Mouse (Mus musculus): ENCODE data around the gene AC109138.7. TPM values are rescaled to one million over a fixed set of nuclear protein-coding genes. Genes with fewer than 3 reads are reported as not detected.
"Not testable (repeated sequence)": the region's sequence is repeated elsewhere in the genome, so short reads cannot be mapped to it uniquely, and the experiment has no call there.

The AC109138.7 gene
- polyA plus RNA-seq, 1 experiment = not detected

DNA sequence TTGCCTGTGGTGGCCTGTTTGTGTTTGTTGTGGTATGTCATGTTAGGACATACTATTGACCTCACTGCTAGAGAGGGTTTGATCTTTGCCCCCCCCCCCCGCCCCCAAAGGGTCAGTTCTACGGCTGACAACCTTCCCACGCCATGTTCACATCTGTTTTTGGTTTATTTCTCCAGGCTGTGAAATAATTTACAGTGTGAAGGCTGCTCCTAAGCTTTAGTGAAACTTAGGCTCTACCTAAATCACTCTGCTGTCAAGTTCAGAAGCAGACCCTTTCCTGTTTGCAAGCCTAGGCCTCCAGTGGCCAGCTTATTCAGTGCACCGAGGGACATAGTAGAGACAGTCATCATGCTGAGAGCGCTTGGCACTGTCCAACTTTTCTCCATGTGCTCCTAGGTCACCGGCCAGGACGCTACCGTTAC, 26.1 kb downstream of the AC109138.7 start:
- Histone ChIP-seq H3K4me3 (ENCODE audit: insufficient read depth, low read depth, low read length) (no peak overlapping the region), H3K27ac (replicated peaks; ENCODE audit: low read depth, low read length) (no peak overlapping the region), H3K4me1 (ENCODE audit: control insufficient read depth, insufficient read depth, insufficient read length, low read length) (no peaks in the 10 kb centered on the region)

DNA sequence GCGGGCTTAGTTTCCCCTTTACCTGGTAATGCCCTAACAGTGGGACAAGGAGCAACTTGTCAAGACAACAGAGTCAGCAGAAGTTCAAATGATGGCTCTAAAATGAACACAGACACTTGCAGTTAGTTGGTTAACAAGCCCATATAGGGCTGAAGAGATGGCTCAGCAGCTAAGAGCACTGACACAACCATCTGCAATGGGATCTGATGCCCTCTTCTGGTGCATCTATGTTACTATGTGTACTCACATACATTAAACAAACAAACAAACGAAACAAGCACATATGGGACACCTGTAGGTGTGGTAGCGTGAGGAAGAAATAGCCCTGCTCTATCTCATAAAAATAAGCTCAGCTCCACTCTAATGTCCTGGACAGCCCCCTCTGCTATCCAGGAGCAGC, 28.3 kb downstream of the AC109138.7 start:
- no peak overlapping the region for H3K27ac ChIP-seq (replicated peaks; ENCODE audit: low read depth, low read length)
- no peaks in the 10 kb centered on the region for H3K4me1 ChIP-seq (ENCODE audit: control insufficient read depth, insufficient read depth, insufficient read length, low read length)
- no peak overlapping the region for H3K4me3 ChIP-seq (ENCODE audit: insufficient read depth, low read depth, low read length)

DNA sequence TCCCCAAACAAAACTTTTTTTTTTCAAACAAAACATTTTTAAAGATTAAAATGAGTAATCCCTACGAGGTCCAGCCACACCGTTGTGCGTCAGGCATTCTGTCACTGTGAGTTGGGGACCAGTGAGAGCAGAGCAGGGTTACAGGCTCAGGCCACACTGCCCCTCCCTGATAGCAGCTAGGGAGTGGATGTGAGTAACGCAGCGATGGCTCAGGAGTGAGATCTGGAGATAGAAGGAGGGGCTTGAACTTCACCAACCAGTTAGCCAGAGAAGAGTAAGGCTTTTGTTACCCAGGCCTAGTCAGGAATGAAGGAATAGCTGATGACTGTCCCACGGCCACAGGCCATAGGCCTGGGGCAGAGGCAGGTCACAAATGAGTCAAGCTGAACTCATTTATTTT, 30.6 kb downstream of the AC109138.7 start:
- Histone ChIP-seq H3K4me3 (ENCODE audit: insufficient read depth, low read depth, low read length) (no peak overlapping the region), H3K4me1 (ENCODE audit: control insufficient read depth, insufficient read depth, insufficient read length, low read length) (no peaks in the 10 kb centered on the region), H3K27ac (replicated peaks; ENCODE audit: low read depth, low read length) (no peak overlapping the region)

DNA sequence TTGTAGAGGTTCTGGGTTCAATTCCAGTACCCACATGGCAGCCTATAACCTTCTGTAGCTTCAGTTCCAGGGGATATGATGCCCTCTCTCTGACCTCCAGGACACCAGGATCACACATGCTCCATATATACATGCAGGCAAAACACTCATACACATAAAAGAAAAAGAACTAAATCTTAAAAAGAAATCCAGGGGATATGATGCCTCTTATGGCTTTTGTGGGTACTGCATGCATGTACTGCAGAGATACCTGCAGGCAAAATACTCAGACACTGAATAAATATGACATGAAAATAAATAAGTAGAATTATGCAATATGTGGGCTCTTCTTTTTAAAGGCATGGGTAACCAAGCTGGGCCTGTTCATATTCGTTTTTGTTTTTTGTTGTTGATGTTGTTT, 32.9 kb downstream of the AC109138.7 start:
- no peak overlapping the region for H3K4me3 ChIP-seq (ENCODE audit: insufficient read depth, low read depth, low read length)

DNA sequence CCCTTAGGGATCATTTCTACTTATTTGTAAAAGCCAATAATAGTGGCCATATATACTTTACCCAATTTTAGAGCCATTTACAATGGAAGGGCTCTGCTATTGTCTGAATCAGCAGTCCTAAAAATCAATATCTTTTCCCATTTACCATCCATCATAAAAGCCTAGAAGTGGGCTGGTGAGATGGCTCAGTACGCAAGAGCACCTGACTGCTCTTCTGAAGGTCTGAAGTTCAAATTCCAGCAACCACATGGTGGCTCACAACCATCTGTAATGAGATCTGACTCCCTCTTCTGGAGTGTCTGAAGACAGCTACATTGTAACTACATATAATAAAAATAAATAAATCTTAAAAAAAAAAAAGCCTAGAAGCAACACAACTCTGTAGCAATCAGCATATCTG, 34.5 kb downstream of the AC109138.7 start:
- H3K27ac ChIP-seq (replicated peaks; ENCODE audit: low read depth, low read length); H3K4me1 ChIP-seq (ENCODE audit: control insufficient read depth, insufficient read depth, insufficient read length, low read length); H3K4me3 ChIP-seq (ENCODE audit: insufficient read depth, low read depth, low read length): not testable (repeated sequence)

More for the DNA sequence above, 32.9 kb downstream of the AC109138.7 start:
- Histone ChIP-seq H3K4me1 (ENCODE audit: control insufficient read depth, insufficient read depth, insufficient read length, low read length) (no peaks in the 10 kb centered on the region), H3K27ac (replicated peaks; ENCODE audit: low read depth, low read length) (no peak overlapping the region)

DNA sequence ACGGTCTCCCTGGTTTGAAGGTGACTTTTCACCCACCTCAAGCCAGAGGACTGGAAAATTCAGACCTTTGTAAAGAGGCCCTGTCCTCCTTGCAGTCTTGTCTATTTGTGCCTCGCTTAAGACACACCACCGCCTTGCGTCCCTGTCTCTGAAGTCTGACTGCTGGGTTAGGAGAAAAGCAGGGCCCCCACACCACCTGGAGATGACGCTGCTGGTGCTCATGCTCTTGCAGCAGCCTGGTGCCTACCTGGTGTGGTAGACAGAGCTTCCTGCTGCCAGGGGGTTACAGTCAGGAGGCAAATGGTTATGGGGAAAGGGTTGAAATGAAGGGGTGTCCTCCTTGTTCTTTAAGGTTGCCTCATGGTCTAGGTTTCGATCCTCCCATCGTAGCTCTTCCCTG, 40.1 kb downstream of the AC109138.7 start:
- Histone ChIP-seq H3K4me1 (ENCODE audit: control insufficient read depth, insufficient read depth, insufficient read length, low read length) (no peaks in the 10 kb centered on the region), H3K4me3 (ENCODE audit: insufficient read depth, low read depth, low read length) (no peak overlapping the region), H3K27ac (replicated peaks; ENCODE audit: low read depth, low read length) (no peak overlapping the region)

DNA sequence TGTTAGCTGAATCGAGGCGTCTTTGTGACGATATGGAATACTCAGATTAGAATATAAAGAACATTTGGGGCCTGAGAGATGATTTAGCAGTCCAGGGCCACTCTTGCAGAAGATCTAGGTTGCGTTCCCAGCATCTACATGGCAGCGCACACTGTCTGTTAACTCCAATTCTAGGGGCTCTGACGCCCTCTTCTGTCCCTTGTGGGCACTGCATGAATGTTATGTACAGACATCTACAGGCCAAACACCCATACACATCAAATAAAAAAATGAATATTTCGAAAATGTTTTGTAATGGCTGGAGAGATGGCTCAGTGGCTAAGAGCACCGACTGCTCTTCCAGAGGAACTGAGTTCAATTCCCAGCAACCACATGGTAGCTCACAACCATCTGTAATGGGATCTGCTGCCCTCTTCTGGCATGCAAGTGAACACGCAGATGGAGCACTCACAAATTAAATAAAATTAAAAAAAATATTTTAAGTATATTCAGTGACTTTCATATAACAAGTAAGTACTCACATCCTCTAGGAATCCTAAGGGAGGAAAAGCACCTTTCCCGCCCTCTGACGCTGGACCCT, 41.5 kb downstream of the AC109138.7 start:
- Histone ChIP-seq H3K4me3 (ENCODE audit: insufficient read depth, low read depth, low read length) (no peak overlapping the region), H3K4me1 (ENCODE audit: control insufficient read depth, insufficient read depth, insufficient read length, low read length) (no peaks in the 10 kb centered on the region), H3K27ac (replicated peaks; ENCODE audit: low read depth, low read length) (no peak overlapping the region)

DNA sequence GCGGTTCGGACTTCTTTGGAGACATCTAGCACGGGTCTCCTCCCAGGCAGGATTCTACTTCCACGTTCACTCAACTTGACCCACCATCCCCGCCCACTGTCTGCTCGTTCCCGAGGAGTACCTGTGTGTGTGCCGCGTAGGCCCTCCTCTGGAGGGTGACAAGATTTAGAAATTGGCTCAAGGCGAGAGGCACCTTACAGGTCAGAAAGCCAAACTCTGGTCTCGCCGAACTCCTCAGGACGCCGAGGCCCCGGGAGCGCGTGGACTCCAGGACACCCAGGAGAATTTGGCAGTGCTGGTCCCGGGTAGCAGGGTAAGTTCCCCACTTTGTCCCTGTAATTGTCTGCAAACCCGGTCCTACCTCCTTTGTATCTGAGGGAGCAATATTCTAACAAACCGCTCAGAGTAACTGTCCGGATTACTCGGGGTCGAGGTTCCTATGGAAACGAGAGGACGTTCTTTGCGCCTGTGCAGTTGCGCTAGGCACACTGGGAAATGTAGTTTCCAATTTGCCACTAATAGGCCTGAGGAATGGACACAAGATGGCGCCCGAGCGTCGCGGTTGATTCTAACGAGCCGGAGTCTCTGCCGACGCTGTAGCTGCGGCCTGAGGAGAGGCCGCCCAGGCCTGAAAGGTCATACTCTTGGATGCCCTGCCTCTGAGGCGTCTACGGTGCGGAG, 43.2 kb downstream of the AC109138.7 start:
- no peaks in the 10 kb centered on the region for H3K4me1 ChIP-seq (ENCODE audit: control insufficient read depth, insufficient read depth, insufficient read length, low read length)
- H3K27ac ChIP-seq (replicated peaks; ENCODE audit: low read depth, low read length) = peak overlapping the region; percentile 65
- H3K4me3 ChIP-seq (ENCODE audit: insufficient read depth, low read depth, low read length) = peak overlapping the region; percentile 76

DNA sequence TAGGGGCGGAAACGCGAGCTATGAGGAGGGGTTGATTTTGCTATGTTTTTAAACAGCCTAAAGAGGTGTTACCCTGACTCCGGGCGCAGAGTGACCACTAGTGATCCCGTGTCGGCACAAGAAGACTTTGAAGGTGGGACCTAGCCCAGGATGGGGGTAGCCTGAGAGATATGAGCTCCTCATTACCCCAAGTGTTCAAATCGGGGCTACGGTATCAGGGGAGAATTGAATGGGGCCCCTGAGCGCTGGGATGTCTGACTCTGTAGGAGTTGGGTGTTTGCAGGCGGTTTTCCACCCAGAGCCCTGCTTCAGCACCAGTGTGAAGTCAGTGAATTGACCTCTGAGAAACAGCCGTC, 43.7 kb downstream of the AC109138.7 start:
- H3K4me1 ChIP-seq (ENCODE audit: control insufficient read depth, insufficient read depth, insufficient read length, low read length) = no peaks in the 10 kb centered on the region
- H3K4me3 ChIP-seq (ENCODE audit: insufficient read depth, low read depth, low read length) = peak overlapping the region; percentile 55
- H3K27ac ChIP-seq (replicated peaks; ENCODE audit: low read depth, low read length) = peak overlapping the region; percentile 65

DNA sequence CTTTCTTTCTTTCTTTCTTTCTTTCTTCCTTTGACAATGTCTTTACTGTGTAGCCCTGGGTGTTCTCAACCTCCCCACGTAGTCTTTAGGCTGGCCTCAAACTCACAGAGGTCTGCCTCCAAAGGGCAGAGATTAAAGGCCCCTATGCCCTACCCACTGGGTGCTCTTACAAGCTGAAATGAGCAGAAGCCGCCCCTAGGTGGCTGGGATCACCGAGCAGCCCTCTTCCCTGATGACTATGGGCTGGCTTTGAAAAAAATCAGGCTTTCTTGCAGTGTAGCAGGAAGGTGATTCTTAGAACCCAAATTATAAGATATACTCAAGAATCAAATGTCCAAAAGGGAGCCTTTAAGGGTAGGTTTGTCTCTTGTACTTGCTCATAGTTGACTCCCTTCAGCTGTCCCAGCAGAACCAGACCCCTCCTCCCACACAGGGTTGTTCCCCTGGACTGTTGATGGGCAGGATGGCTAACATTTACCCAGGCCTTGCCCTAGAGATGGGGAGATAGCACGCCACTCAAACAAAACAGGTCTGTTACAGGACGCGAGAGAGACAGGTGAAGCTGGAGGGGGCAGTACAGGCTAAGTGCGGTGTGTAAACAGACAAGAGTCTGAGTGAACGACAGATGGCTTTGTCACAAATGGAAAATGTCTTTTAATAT, 47.0 kb downstream of the AC109138.7 start:
- H3K4me3 ChIP-seq (ENCODE audit: insufficient read depth, low read depth, low read length) = no peak overlapping the region
- H3K4me1 ChIP-seq (ENCODE audit: control insufficient read depth, insufficient read depth, insufficient read length, low read length) = no peaks in the 10 kb centered on the region
- H3K27ac ChIP-seq (replicated peaks; ENCODE audit: low read depth, low read length) = no peak overlapping the region

DNA sequence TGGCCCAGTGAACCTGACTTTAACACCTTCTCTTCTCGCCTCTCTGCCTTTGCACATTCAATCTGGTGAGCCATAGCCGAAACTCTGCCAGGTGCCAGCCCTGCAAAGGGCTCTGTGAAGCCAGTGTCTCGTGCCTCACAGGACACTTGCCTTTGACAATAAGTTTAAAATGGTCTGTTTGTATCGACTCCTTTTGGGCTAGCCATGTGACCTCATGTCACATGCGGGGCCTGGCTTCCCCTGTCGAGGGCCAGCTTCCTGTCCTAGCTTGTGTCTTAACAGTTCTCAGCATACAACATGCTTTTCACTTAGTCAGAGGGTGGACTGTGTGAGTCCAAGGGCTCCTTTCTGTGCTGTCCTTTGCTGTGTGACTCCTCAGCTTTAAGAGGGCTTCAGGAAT, 48.6 kb downstream of the AC109138.7 start:
- Histone ChIP-seq H3K4me1 (ENCODE audit: control insufficient read depth, insufficient read depth, insufficient read length, low read length) (no peaks in the 10 kb centered on the region), H3K27ac (replicated peaks; ENCODE audit: low read depth, low read length) (no peak overlapping the region), H3K4me3 (ENCODE audit: insufficient read depth, low read depth, low read length) (no peak overlapping the region)

DNA sequence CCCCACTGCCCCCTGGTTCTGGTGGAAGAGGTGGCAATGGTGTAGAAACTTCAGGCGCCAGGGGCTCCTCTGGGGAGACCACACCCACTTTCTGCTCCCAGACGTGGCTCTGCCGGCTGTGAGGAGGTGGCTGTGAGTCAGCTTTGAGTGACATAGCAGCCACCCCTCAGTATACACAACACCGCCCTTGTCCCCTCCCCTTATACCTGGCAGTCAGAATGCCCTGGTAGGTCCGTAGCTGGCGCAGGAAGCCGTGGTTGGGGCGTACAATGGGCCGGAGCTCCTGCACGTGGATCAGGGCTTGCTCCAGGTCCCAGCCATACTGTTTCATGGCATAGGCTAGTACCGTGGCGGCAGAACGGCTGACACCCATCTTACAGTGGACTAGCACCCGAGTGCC, 49.5 kb downstream of the AC109138.7 start:
- no peak overlapping the region for H3K27ac ChIP-seq (replicated peaks; ENCODE audit: low read depth, low read length)
- H3K4me1 ChIP-seq (ENCODE audit: control insufficient read depth, insufficient read depth, insufficient read length, low read length) = no peaks in the 10 kb centered on the region
- H3K4me3 ChIP-seq (ENCODE audit: insufficient read depth, low read depth, low read length) = no peak overlapping the region

DNA sequence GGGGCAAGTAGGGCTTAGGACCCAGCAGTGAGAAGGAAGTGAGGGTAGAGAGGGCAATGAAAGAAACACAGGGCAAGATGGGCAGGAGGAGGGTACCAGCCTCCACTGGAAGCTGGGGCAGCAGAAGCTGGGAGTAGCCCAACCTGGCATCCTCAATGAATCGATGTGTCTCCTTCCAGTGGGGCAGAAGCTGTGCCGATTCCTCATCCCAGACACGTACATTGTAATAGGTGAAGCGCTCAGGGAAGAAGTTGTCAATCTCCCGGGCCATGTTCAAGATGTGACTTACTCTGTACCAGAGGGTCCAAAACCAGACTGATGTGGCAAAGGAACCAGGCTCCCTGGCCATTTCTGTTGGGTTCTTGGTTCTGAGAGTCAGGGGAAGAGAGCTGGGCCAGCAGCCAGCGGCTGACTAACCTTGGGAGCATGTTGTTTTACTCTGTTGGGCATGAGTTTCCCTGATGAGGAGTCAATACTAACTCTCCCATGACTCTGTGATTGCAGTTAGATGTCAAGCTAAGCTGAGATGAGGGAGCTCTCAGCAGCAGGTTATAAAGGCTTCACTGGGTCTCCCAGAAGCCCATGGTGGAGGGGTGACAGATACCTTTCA, 50.1 kb downstream of the AC109138.7 start:
- H3K4me1 ChIP-seq (ENCODE audit: control insufficient read depth, insufficient read depth, insufficient read length, low read length) = no peaks in the 10 kb centered on the region
- H3K27ac ChIP-seq (replicated peaks; ENCODE audit: low read depth, low read length) = no peak overlapping the region
- H3K4me3 ChIP-seq (ENCODE audit: insufficient read depth, low read depth, low read length) = no peak overlapping the region

DNA sequence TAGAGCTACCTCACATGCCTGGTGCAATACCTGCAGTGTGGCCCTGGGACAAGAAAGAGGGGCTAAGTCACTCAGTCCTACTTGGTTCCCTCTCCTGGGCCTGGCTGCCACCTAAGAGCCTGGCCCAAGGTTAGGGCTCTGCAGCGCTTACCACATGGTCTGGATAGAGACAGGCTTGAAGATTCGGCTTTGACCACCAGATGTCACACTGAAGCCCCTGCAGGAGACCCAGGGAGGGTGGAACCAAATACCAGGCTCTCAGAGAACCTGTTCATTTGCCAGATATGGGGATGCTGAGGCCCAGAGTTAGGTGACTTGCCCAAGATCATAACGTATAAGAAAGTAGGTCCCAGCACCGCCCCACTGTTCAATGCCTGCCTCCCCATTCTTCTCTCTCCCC, 51.8 kb downstream of the AC109138.7 start:
- no peak overlapping the region for H3K27ac ChIP-seq (replicated peaks; ENCODE audit: low read depth, low read length)
- no peaks in the 10 kb centered on the region for H3K4me1 ChIP-seq (ENCODE audit: control insufficient read depth, insufficient read depth, insufficient read length, low read length)
- H3K4me3 ChIP-seq (ENCODE audit: insufficient read depth, low read depth, low read length) = no peak overlapping the region

DNA sequence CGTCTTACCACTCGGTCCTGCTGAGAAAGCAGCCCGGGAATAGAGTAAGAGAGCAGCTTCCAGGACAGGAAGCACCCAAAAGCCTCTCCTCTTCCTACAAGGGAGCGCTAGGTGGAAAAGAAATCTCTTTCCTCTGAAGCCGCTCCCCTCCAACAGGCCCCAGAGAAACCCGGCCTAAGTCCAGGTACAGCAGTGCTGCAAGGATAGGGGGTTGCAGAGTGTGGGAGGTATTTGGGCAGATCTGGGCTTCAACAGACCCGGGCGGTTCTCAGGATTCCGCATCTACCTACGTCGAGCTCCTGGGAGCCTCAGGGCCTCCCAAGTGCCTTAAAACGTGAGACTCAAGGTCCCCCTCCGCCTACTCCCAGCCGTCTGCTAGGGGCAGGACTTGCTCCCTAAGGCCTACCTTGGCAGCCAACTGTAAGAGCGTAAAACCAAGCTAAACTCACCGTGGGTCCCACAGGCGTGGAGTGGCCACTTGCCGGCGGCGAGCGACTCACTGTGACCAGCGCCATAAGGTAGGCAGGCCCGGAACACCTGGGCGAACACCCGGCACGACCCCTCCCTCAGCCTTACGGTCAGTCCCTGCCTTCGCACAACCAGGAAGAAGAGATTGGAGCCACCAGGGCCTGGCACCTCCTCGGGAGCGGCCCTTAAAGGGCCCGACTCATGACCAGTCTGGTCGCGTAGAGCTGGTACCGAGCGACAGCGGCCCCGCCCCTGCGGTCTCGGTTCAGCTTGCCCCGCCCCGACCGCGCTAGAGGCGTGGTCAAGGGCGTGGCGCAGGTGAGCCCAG, 54.6 kb downstream of the AC109138.7 start, which contains the start of gene Ssh3:
Gene Ssh3, minus strand, starts transcription at position 615 of the 796 bp plus-strand sequence.
- Histone ChIP-seq H3K27ac (replicated peaks; ENCODE audit: low read depth, low read length) (no peak within 1 kb of the TSS), H3K4me1 (ENCODE audit: control insufficient read depth, insufficient read depth, insufficient read length, low read length) (no peaks in the 10 kb centered on the region)

More for the DNA sequence above, 54.6 kb downstream of the AC109138.7 start, which contains the start of gene Ssh3:
- H3K4me3 ChIP-seq (ENCODE audit: insufficient read depth, low read depth, low read length) = peak within 1 kb of the TSS; percentile 85
